Mouse (Mus musculus) brain, embryonic 18.5 days (tissue): ENCODE data around the gene Yipf7.

Source experiments
- DNase-seq: peaks from one replicate; pipeline ENCODE4 v3.0.0-alpha.2; 2012; ENCODE audit warnings: low read depth, low spot score

Gene Yipf7

DNA sequence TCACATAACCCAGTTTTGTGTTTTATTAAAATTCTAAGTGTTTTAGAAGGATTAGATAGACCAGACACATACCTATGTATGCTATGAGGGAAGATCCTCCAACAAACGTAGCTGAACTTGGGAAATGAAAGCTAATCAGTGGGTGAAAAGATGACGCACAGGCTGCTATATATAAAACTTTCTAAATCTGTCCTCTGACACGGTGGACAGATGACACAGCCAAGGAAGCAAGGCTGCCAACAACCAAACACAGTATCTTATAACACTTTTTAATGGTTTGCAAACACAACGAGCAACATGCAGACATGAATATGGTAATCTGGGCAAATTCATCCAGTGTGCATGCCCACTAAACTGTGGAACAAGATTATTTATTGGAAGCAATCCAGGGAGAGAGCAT lies at the start of gene Yipf7:
TSS of gene Yipf7 (minus strand) at position 160 of the 400 bp plus-strand sequence.
- DNase-seq = no peak

DNA sequence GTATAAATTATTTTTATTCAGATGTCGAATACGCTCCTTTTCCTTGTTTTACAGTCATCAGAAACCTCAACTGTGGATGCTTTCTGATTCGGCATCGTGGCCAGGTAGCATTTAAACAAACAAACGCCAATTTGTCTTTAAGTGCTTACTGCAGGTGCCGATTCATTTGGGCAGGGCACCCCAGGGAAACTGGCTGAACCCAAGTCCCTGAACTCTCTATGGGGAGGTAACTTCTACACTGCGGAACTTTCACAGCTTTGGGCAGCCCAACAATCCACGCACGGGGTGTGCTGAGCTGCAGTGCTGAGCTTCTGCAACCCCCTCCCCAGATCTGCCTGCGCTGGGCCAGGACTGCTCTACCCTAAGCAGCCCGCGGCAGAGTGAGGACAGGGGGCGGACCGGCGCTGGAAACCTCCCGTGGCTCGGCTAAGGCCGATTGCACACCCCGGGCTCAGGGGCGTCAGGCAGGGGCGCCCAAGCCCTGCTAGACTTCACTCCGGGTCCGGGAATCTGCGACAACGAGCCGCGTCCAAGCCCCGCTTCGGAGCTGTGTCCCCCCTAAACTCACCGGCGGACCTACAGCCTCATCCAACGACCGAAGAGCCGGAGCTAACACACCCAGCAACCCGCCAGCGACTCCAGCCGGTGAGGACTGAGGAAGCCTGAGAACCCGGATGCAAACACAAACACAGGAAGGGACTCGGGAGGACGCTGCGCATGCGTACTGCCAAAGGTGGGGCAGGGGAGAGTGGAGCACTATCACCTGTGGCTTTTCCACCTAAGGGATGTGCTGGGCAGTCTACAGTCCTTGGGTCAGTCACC lies 49.4 kb upstream of the Yipf7 start, which contains the start of gene Gnpda2:
TSS of gene Gnpda2 (minus strand) at position 701 of the 822 bp plus-strand sequence.
- DNase-seq = peak; percentile 71

GRCm38 (mm10) chr5:69557404-69557935 lies 15.0 kb upstream of the Yipf7 start:
- DNase-seq = no peak

DNA sequence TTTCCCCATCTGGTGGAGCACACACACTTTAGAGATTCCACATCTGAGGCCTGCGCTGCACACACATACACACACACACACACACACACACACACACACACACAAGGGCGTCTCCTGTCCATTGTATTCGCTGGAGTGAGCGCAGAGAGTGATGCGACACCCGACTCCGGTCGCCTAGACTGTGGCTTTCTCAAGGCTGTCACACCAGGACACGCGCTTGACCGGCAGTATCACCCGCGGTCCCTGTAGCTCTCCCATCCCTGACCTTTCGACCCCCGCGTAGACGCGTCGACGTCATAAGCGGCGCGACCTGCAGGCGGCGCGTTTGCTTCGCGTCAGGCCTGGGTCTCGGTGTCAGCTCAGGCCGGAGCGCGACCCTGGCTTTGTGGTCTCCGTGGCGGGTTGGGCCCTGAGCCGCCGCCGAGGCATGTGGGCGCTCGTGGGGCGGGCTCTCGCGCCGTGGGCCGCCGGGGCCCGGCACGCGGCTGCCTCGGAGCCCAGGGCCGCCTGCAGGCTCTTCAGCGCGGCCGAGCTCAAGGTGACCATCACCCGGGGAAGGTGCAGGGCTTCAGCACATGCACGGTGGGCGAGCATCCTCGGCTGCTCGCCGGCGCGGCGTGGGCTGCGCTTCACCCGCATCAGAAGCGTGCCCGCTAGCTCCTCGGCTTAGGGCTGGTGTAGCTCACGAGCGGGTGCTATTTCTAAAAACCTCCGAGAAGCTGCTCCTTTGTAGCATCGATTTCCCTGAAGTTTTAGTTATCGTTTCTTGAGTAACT lies 14.4 kb upstream of the Yipf7 start, which contains the start of gene Guf1:
TSS of gene Guf1 (plus strand) at position 296 of the 776 bp plus-strand sequence.
- DNase-seq = peak; percentile 72

DNA sequence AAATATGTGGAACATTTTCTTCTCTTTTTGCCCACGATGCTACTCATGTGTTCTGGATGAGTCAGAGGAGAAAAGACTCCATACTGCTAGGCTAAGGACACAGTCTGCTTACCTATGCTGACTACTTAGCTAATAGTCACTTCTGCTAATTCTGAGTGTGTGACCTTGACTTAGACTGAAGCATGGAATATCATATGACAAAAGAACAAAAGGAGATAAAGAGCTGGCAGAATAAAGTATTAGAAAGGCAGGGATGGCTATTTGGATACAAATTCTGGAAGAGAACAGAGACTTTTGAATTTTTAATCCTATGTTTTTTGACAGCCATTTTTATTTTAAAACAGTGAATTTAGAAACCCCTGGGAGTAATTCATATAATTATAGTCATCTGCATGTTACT lies 768 bp downstream of the Yipf7 start:
- DNase-seq = no peak

DNA sequence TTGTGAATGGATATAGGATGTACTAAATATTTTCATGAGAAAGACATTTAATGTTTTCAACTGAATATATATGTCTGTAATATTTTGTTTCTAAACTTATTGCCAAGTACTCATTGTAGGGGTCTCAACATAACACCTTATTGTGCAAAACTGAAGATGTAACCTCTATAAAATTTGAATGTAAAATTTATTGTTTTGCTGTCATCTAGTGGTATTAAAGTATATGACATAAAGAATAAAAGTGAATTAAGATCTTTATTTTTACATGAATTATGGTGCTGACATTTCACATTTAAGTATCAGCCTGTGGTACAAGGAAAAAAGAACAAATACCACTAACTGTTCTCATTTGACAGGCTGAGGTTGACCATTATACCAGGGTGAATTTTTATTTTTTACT lies 18.5 kb downstream of the Yipf7 start:
- DNase-seq = no peak

DNA sequence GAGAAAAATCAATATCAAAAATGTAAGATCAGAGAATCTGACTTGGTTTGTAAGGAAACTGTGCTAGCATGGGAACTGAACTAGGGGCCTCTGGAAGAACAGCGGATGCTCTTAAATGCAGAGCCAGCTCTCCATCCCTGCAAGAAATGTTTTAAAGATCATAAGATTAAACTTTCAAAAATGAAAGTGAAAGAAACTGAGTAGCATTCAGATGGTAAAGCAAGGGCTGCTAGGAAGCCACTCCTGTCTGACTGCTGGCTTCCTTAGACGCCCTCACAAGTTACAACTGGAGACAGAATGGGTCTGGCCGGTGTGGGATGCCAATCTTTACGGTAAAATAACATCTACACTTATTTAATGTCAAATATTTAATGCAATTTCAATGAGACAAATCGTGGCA lies 20.4 kb downstream of the Yipf7 start:
- no peak for DNase-seq

GRCm38 (mm10) chr5:69520661-69521278 lies 21.7 kb downstream of the Yipf7 start:
- DNase-seq = no peak

DNA sequence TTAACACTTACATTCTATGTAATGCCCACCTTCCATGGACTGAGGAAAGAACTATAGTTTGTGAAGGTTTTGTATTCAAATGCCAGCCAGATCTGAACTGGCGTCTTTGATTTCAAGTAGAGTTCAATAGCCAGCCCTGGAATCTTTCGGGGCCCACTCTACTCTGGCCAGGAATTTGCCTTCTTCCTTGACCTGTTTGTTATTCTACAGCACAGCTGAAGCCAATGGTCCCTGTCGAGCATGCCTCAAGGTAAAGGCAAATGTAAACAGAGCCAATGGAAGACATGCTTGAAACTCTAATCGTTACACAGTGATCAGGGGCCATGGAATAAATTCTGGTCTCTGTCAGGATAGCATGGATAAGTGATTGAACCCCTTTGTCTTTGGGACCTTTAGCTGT lies 30.2 kb downstream of the Yipf7 start:
- DNase-seq = no peak

DNA sequence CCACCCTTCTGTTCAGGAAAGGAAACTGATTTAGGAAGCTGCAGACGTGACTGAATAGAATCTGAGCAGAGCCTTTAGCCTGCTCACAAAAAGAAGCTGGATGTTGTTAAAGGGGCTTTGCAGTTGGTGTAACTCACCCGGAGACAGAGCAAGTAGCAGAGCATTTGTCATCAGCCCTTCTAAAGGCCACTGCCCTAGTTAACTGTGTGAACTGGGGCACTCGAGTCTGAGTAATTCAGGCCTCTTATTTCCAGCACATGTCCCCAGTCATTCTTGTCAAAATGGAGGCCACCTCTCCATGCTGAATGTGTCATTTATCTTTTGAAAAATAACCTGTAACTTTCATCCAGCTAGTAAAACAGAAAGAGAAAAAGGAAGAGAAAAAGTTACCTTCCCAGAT lies 30.8 kb downstream of the Yipf7 start:
- DNase-seq = no peak

DNA sequence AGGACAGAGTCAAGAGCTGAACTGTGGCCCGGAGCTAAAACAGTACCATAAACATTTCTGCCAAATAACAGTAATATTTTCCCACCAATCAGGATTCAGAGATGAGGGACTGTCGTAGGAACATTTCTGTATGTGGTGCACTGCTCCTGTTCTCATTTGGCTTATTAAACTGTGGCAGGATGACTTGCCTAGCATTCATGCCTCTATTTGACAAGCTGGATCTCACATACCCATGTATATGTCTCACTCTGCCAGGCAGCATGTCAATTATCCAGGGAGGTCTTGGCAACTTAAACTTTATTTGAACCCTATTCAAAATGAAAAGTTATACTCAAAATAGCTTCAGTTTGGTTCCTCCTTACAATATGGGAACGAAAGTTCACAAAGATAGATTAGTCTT lies 35.4 kb downstream of the Yipf7 start:
- DNase-seq = no peak

- no peak for DNase-seq
These were observed 53.4 kb downstream of the Yipf7 start for GRCm38 (mm10) chr5:69489046-69489445.

- DNase-seq = no peak
These were observed 74.9 kb downstream of the Yipf7 start for GRCm38 (mm10) chr5:69467520-69467919.
